Mouse (Mus musculus) urinary bladder, postnatal 14 days (tissue): Measurements from ENCODE around the gene Gtsf1l.
A peak's percentile ranks its signal among the peaks of the same experiment; 100 is the strongest.
"Not testable (repeated sequence)": the region's sequence is repeated elsewhere in the genome, so short reads cannot be mapped to it uniquely, and the experiment has no call there.

Source experiments
- DNase-seq: peaks from one replicate; pipeline ENCODE4 v3.0.0; 2021; ENCODE audit warnings: low spot score

Gene Gtsf1l

GRCm38 (mm10) chr2:163085047-163085446, 2.6 kb downstream of the Gtsf1l start:
- no peak for DNase-seq

- DNase-seq: no peak
Observed at GRCm38 (mm10) chr2:163084519-163084918, 3.1 kb downstream of the Gtsf1l start.

- DNase-seq: no peak
Observed at GRCm38 (mm10) chr2:163082591-163082990, 5.1 kb downstream of the Gtsf1l start.

- DNase-seq: no peak
Observed at GRCm38 (mm10) chr2:163079041-163079440, 8.6 kb downstream of the Gtsf1l start.

GRCm38 (mm10) chr2:163075234-163075633, 12.4 kb downstream of the Gtsf1l start:
- no peak for DNase-seq

GRCm38 (mm10) chr2:163074808-163075207, 12.8 kb downstream of the Gtsf1l start:
- no peak for DNase-seq

GRCm38 (mm10) chr2:163074006-163074405, 13.6 kb downstream of the Gtsf1l start:
- no peak for DNase-seq

- DNase-seq: no peak
Observed at GRCm38 (mm10) chr2:163073023-163073757, 14.5 kb downstream of the Gtsf1l start.

GRCm38 (mm10) chr2:163071590-163071989, 16.1 kb downstream of the Gtsf1l start:
- no peak for DNase-seq

- no peak for DNase-seq
Observed at GRCm38 (mm10) chr2:163070213-163070612, 17.4 kb downstream of the Gtsf1l start.

- DNase-seq: no peak
Observed at GRCm38 (mm10) chr2:163067233-163067632, 20.4 kb downstream of the Gtsf1l start.

GRCm38 (mm10) chr2:163066326-163066725, 21.3 kb downstream of the Gtsf1l start:
- DNase-seq: no peak

- DNase-seq: no peak
Observed at GRCm38 (mm10) chr2:163062119-163062508, 25.5 kb downstream of the Gtsf1l start.

GRCm38 (mm10) chr2:163061203-163062118, 26.2 kb downstream of the Gtsf1l start:
- DNase-seq: no peak

- DNase-seq: no peak
Observed at GRCm38 (mm10) chr2:163060630-163061029, 27.0 kb downstream of the Gtsf1l start.

- DNase-seq: not testable (repeated sequence)
Observed at GRCm38 (mm10) chr2:163058981-163059380, 28.7 kb downstream of the Gtsf1l start.

- DNase-seq: no peak
Observed at GRCm38 (mm10) chr2:163056584-163056983, 31.1 kb downstream of the Gtsf1l start.

- no peak for DNase-seq
Observed at GRCm38 (mm10) chr2:163055715-163056114, 31.9 kb downstream of the Gtsf1l start.

GRCm38 (mm10) chr2:163054891-163055494, 32.7 kb downstream of the Gtsf1l start:
- no peak for DNase-seq

GRCm38 (mm10) chr2:163054335-163054840, 33.3 kb downstream of the Gtsf1l start, which contains the start of gene Mybl2:
Gene Mybl2, plus strand, starts transcription at chr2:163054687.
- DNase-seq: peak; percentile 94

- DNase-seq: no peak
Observed at GRCm38 (mm10) chr2:163052826-163053225, 34.8 kb downstream of the Gtsf1l start.

- no peak for DNase-seq
Observed at GRCm38 (mm10) chr2:163052101-163052500, 35.6 kb downstream of the Gtsf1l start.
